Mouse (Mus musculus): ENCODE data around the gene Rnf220.
"Not testable (repeated sequence)": the region's sequence is repeated elsewhere in the genome, so short reads cannot be mapped to it uniquely, and the experiment has no call there.

Rnf220 gene

GRCm38 (mm10) chr4:117261222-117261621, 235.6 kb downstream of the Rnf220 start:
- no peak for DNase-seq

DNA sequence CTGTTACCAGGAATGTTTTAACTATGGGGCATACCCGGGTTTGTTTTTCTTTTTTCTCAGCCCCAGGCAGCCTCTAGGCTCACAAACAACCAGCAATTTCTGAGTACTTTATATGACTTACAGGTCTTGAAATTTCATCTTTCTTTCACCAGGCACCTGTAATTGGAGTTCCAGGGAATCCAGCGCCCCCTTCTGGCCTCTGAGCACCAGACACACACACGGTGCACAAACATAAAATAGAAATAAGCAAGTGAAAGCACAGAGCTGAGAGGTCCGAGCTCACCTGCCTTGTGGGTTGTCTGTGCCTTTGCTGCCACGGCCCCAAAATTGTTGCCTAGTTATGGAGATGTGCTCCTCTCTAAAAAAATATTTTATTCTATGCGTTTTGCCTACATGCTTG, 236.9 kb downstream of the Rnf220 start:
- not testable (repeated sequence) for DNase-seq

GRCm38 (mm10) chr4:117254672-117255071, 242.2 kb downstream of the Rnf220 start:
- DNase-seq: no peak

- no peak for DNase-seq
These were observed 242.7 kb downstream of the Rnf220 start for GRCm38 (mm10) chr4:117254017-117254627.

GRCm38 (mm10) chr4:117253218-117254016, 243.4 kb downstream of the Rnf220 start:
- no peak for DNase-seq

GRCm38 (mm10) chr4:117252755-117253154, 244.1 kb downstream of the Rnf220 start:
- DNase-seq: no peak

GRCm38 (mm10) chr4:117252351-117252750, 244.5 kb downstream of the Rnf220 start:
- peak; percentile 37 for DNase-seq

GRCm38 (mm10) chr4:117251801-117252316, 245.0 kb downstream of the Rnf220 start, which contains the start of the genes Tmem53 and Armh1:
Gene Tmem53 (plus strand): TSS chr4:117251951.
Gene Armh1 (minus strand): TSS chr4:117252125.
- DNase-seq: peak; percentile 91

- no peak for DNase-seq
These were observed 245.9 kb downstream of the Rnf220 start for GRCm38 (mm10) chr4:117250982-117251381.

- no peak for DNase-seq
These were observed 256.0 kb downstream of the Rnf220 start for GRCm38 (mm10) chr4:117240867-117241266.

DNA sequence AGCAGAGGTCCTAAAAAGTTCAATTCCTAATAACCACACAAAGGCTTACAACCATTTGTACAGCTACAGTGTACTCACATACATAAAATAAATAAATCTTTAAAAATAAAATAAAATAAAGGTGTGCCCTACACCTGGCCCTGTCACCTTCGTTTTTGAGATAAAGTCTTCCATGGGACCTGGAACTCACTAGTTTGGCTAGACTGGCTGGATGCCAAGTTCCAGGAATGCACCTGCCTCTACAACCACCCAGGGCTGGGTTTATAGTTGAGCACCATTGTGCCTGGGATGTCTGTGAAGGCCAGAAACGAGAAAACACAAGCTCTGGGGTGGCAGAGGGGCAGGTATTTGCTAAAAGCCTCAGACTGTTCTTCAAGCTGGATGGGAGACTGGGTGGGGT, 257.7 kb downstream of the Rnf220 start:
- DNase-seq: no peak

DNA sequence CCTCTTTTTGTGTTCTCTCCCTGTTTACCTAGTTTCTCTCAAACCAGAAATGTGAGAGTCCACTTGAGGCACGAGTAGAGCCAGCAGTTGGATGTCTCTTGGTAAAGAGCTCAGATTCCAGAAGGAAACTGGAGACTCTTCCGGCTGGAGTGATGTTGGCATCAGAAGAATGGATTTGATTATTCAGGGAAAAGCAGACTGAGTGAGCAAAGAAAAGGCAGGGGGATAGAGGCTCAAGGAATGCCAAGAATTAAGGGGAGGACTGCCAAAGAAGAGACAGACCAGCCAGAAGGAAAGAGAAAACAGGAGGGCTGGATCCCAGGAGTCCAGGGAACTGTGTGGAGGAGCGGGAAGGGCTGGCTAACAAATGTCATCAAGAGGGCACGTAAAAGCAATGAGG, 261.0 kb downstream of the Rnf220 start:
- DNase-seq: no peak

DNA sequence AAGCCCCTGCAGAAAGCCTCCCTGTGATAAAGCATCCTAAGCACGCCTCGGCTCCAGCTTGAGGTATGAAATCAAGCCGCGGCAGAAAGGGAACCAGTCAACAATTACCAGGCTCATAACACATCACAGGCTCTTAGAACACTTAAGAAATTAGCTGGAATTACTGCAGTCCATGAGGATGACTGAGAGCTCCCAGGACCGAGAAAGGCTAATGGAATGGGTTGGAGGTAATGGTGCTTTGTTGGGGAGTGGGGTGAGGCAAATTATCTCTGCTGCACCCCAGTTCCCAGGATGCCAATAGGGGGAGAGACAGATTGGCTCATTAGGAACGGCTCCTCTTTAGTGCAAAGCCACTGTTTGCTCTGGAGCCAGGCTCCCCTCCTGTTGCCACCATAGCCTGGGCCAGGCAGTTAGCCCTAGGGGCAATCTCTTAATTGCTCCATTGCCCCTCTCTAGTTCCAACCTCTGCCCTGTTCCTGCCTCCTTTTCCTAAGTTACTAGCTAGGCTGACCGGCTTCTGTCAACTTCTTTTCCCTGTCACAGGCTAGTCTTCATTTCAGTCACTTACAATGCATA, 262.6 kb downstream of the Rnf220 start:
- no peak for DNase-seq

DNA sequence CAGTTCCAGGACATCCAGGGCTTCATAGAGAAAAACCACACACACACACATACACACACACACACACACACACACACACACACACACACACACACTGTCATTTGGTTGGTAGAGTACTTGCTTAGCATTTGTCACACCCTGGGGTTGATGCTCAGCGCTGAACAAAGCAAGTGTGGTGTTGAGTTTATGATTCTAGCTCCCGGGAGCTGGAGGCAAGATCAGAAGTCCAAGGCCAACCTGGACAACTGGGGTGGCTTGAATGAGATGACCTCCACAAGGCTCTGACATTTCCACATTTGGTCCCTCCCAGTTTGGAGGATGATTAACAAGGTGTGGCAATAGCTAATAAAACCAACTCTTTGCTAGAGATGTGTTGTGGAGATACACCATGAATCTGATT, 265.6 kb downstream of the Rnf220 start:
- DNase-seq: no peak

DNA sequence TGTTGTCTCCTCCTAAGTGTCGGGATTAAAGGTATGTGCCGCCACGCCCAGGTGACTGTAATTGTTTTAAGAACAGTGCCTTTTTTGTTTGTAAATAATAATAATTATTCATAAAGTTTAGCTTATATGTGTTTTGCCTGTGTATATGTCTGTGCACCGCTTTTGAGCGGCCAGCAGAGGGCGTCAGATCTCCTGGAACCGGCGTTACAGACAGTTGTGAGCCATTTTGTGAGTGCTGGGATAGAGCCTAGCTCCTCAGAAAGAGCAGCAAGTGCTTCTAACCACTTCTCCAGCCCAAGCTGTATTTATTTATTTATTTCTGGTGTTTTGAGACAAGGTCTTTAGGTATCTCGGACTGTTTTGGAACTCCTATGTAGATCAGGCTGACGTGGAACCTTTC, 266.5 kb downstream of the Rnf220 start:
- no peak for DNase-seq

GRCm38 (mm10) chr4:117229590-117229989, 267.3 kb downstream of the Rnf220 start:
- DNase-seq: peak; percentile 9

GRCm38 (mm10) chr4:117225250-117225649, 271.6 kb downstream of the Rnf220 start:
- DNase-seq: no peak

- no peak for DNase-seq
These were observed 272.7 kb downstream of the Rnf220 start for GRCm38 (mm10) chr4:117224122-117224521.

DNA sequence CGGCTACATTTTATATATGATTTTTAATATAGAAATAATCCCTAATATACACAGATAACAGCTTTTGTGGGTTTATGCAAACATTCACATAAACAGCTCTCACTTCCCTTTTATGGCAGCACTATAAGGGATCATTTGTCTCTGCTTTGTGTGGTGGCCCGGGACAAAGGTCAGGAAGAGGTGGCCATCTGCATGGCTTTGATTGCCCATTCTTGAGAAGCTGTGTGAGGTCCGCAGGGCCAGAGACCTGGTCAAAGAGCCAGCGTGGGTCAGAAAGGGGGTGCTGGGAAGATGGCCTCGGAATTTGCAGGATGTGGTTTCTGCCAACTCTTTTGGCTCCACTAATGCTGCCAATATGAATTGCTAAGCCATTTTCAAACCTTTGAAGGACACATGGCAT, 273.9 kb downstream of the Rnf220 start:
- DNase-seq: no peak

DNA sequence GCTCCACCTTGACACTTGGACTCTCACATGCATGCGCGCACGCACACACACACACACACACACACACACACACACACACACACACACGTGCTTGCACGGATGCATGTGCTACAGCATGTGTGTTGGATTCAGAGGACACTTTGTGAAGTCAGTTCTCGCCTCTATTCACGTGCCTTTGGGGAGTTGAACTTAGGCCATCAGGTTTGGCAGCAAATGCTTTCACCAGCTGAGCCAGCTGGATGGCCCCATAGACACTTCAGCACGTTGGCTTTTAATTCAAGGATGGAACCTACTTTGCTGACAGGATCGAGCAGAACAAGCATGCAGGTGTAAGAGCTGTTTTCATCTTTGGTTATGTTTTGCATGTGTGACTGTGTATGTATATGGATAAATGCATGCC, 275.0 kb downstream of the Rnf220 start:
- DNase-seq: no peak

All from lung, postnatal 14 days (tissue).